Mouse (Mus musculus): ENCODE measurements at regions not wholly inside any gene's neighbourhood (a gene's known extent, or its start where the extent isn't known, plus 50 kb on each side); places are given as distances from the start of the nearest gene placed in this dataset.

GRCm38 (mm10) chr4:127636934-127637333 lies 279.0 kb upstream of the Gjb5 start:
- TF ChIP-seq CTCF (IDR thresholded peaks at IDR 0.05; ENCODE audit: borderline replicate concordance, control insufficient read depth, extremely low read depth, insufficient read depth, low read length, poor library complexity) (no peak), POLR2A (IDR thresholded peaks at IDR 0.05; ENCODE audit: control insufficient read depth, extremely low read depth, insufficient read depth, low read length, poor library complexity) (no peak)

All from thymus, adult 2 months (tissue).